In the genomic region with DNA sequence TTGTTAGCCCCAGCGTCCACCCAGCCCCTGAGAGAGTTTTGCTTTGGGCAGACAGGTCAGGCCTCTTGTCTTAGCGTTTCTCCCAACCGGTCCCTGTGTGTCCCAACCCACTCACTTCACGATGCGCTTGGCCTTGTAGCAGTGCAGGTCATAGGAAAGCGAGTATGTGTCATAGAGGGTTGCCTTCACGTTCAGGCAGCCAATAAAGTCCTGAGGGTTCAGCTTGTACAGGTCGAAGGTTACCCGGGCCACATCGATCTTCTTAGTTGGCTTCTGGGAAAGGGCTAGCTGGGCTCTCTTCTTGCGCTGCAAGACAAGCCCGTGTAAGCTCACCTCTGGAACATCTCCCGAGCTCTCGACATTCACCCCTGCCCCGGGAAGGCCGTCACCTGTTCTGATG, we compare ENCODE assay signal across 6 mouse cellular contexts. TPM values are rescaled to one million over a fixed set of nuclear protein-coding genes. Genes with fewer than 3 reads are reported as not detected.
"Had no signal": no experiment of that assay in that cellular context is flagged by ENCODE, and none has a peak within 500 bp of the region (broad histone marks: within the 10 kb centered on the region; RNA-seq: fewer than 3 reads in every experiment).

No protein-coding gene starts in this region.

- H3K9ac ChIP-seq: kidney, embryonic 15.5 days; lung, embryonic 14.5 days; midbrain, embryonic 15.5 days; neural tube, embryonic 12.5 days had no signal

- H3K27me3 ChIP-seq: kidney, embryonic 15.5 days; midbrain, embryonic 15.5 days had no signal

- H3K4me1 ChIP-seq: midbrain, embryonic 15.5 days; neural tube, embryonic 12.5 days had no signal

- H3K27ac ChIP-seq: kidney, embryonic 15.5 days; left cerebral cortex, adult 2 months; limb, embryonic 10.5 days; midbrain, embryonic 15.5 days; neural tube, embryonic 12.5 days had no signal

- ATAC-seq: midbrain, embryonic 15.5 days had no signal

- H3K4me3 ChIP-seq: kidney, embryonic 15.5 days; left cerebral cortex, adult 2 months; limb, embryonic 10.5 days; midbrain, embryonic 15.5 days; neural tube, embryonic 12.5 days had no signal

- H3K36me3 ChIP-seq: kidney, embryonic 15.5 days; limb, embryonic 10.5 days; midbrain, embryonic 15.5 days; neural tube, embryonic 12.5 days had no signal

- H3K9me3 ChIP-seq: limb, embryonic 10.5 days; midbrain, embryonic 15.5 days had no signal

- H3K4me2 ChIP-seq: kidney, embryonic 15.5 days; lung, embryonic 14.5 days; midbrain, embryonic 15.5 days; neural tube, embryonic 12.5 days had no signal

RNA-seq across cellular contexts. Expression of gene Cidec, which starts 7.6 kb away (rescaled TPM):
- polyA plus RNA-seq: kidney, embryonic 15.5 days; limb, embryonic 10.5 days; lung, embryonic 14.5 days; midbrain, embryonic 15.5 days; neural tube, embryonic 12.5 days had no signal
